Mouse (Mus musculus) stomach, postnatal 0 days (tissue): Measurements from ENCODE around the gene Sp4.

ENCODE experiments used
- CTCF ChIP-seq: IDR thresholded peaks from 2 replicates; pipeline ENCODE4 v1.5.1; 2016; ENCODE audit warnings: antibody characterized with exemption, low read depth, mild to moderate bottlenecking, moderate library complexity
- EP300 ChIP-seq: optimal IDR thresholded peaks from 2 replicates; pipeline ENCODE3; 2016; ENCODE audit warnings: antibody characterized with exemption

GRCm38 (mm10) chr12:118303586-118303985, 2.3 kb upstream of the Sp4 start:
- TF ChIP-seq CTCF (no peak), EP300 (no peak)
